Mouse (Mus musculus) gonadal fat pad, adult 2 months (tissue): ENCODE results near the gene Hlf. TPM values are rescaled to one million over a fixed set of nuclear protein-coding genes. Genes with fewer than 3 reads are reported as not detected.

Source experiments
- DNase-seq: peaks from one replicate; pipeline ENCODE4 v3.0.0-alpha.2; 2012; ENCODE audit warnings: low read depth
- polyA plus RNA-seq: library from polyadenylated mRNA; depleted of rRNA; stranded (reverse); fragments of >200 nt; gene quantifications from 2 replicates; pipeline ENCODE4 v1.2.3, GENCODE M21; 2012; rRNA removed

Gene Hlf
- 12.8 and 14.3 TPM in 2 replicates for polyA plus RNA-seq

GRCm38 (mm10) chr11:90390817-90391173 is at the start of gene Hlf:
Hlf (minus strand) TSS chr11:90390895.
- DNase-seq: no peak

- DNase-seq: peak; percentile 52
These were observed 48.1 kb upstream of the Hlf start for GRCm38 (mm10) chr11:90438768-90439167.

GRCm38 (mm10) chr11:90425207-90425525 is 34.5 kb upstream of the Hlf start:
- DNase-seq: no peak

GRCm38 (mm10) chr11:90424334-90425206 is 33.9 kb upstream of the Hlf start:
- DNase-seq: no peak

- no peak for DNase-seq
These were observed 33.2 kb upstream of the Hlf start for GRCm38 (mm10) chr11:90423896-90424295.

- no peak for DNase-seq
These were observed 29.0 kb upstream of the Hlf start for GRCm38 (mm10) chr11:90419706-90420105.

GRCm38 (mm10) chr11:90417921-90418320 is 27.2 kb upstream of the Hlf start:
- no peak for DNase-seq

- DNase-seq: no peak
These were observed 26.3 kb upstream of the Hlf start for GRCm38 (mm10) chr11:90417011-90417410.

- no peak for DNase-seq
These were observed 8.2 kb upstream of the Hlf start for GRCm38 (mm10) chr11:90398850-90399249.

GRCm38 (mm10) chr11:90391271-90392185 is 833 bp upstream of the Hlf start:
- no peak for DNase-seq

- no peak for DNase-seq
These were observed 536 bp downstream of the Hlf start for GRCm38 (mm10) chr11:90389902-90390816.

GRCm38 (mm10) chr11:90389174-90389901 is 1.4 kb downstream of the Hlf start:
- DNase-seq: no peak

- DNase-seq: no peak
These were observed 2.9 kb downstream of the Hlf start for GRCm38 (mm10) chr11:90387501-90388440.

- DNase-seq: no peak
These were observed 8.6 kb downstream of the Hlf start for GRCm38 (mm10) chr11:90382005-90382611.

GRCm38 (mm10) chr11:90381113-90381512 is 9.6 kb downstream of the Hlf start:
- DNase-seq: no peak

GRCm38 (mm10) chr11:90380131-90380685 is 10.5 kb downstream of the Hlf start:
- no peak for DNase-seq

GRCm38 (mm10) chr11:90378008-90378407 is 12.7 kb downstream of the Hlf start:
- no peak for DNase-seq

GRCm38 (mm10) chr11:90376436-90376835 is 14.3 kb downstream of the Hlf start:
- DNase-seq: no peak

GRCm38 (mm10) chr11:90371470-90372100 is 19.1 kb downstream of the Hlf start:
- no peak for DNase-seq
